Mouse (Mus musculus): Measurements from ENCODE around the gene Milr1.

Milr1 gene

DNA sequence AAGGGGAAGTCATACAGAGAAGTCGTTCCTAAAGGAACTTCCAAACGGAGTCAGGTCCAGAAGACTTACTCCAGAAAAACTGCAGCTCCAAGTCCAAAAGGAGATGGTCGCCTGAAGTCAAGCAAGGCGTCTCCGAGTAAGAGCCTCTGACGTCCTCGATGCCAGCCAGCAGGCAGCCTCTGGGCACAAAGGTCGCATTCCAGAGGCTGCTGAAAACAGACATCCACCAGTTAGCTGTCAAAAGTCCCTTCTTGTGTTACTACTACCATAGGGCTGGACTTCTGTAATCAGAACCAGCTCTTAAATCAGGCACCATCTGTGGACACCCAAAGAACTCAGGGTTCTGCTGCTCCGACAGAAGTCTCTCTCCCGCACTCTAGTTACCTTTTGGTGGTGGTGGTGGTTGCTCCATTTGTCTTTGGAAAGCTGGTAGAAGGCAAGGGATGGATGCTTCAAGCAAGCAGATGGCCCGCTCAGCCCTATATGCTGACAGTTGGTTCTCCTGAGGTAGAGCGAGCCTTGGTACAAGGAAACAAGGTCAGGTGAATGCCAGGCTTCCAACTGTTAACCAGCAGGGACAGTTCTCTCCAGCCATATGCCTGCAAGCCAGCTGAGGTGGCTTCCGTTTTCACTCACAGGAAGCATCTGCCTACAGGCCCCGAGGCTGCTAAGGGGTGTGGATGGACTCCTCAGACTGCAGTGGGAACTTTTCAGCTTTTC, 63.7 kb downstream of the Milr1 start:
- no peak for DNase-seq

DNA sequence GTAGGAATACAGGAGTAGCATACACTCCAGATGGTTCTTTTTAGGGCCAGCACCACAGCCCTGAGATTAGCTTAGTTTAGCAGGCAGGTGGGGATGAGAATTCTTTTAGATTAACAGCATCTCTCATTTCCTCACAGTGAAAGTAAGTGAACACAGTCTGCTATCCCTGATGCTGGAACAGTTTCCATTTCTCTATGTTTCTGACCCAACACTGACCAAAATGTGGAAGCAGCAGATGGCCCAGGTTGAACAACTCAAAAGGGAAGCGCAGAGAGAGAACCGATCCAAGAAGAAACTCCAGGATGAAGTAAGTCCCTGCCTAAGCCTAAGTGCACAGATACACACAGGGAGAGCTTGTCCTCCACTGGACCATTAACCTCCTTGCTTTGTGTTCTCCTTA, 64.3 kb downstream of the Milr1 start:
- no peak for DNase-seq

DNA sequence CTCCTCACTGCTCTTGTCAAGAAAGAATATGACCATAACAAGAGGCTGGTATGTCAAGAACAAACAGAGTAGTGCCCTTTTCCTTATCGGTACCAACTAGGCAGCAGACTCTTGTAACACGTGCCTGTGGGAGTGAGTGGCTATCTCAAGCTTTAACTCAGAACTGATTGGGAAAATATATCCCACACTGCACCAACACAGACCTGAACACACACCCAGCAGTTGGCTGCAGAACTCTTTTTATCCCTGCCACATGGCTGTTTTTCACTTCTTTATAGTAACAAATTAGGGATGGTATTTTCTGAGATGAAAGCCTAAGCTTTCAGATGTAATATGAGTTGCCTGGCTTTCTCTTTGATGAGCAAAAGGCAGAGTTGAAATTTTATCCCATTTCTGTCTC, 64.7 kb downstream of the Milr1 start:
- DNase-seq = no peak

DNA sequence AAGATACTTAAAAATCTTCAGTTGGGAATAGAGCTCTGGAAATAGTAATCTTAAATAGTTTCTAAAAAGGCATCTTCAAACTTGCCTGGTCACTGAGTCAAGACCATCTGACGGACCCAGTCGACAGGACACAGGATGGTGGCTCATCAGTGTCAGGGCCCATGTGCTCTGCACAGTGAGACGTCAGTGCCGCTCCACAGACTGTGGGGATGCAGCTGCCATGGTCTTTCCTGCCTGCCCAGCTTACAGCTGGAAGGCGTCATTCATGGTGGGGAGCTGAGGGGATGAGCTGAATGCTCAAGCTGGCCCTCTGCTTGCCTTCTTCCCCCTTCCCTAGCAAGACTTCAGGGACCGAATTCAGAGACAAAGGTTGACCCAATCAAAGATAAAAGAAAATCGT, 65.3 kb downstream of the Milr1 start:
- no peak for DNase-seq

DNA sequence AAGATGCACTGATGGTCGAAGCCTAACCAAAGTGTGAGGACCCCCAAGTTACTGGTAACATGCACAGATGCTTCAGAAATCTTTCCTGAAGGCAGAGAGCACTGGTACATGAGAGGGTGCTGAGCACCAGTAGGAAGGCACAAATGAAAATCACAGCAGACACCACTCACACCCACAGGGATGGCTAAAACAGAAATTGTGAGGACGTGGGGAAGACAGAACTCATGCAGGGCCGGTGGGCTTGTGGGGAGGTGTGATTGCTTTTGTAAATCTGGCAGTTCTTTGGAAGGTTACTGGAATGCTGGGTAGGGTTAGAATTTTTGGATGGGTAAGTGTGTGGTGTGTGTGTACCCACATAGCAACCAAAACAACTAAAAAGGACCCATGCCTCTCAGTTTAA, 66.1 kb downstream of the Milr1 start:
- DNase-seq = no peak

DNA sequence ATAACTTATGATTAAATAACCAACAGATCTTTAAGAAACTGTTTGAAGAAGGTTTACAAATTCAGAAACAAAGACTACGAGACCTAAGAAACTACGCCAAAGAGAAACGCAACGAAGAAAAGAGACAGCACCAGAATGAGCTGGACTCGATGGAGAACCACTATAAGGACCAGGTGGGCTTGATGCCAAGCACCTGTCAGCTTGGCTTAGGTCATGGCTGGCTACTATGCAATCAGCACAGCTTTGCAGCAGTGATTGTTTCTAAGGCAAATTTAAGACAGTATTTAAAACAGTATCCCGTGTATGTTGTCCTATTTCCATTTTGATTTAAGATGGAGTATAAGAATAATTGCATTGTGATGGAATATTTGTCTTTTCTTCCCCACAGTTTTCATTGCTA, 66.8 kb downstream of the Milr1 start:
- no peak for DNase-seq

DNA sequence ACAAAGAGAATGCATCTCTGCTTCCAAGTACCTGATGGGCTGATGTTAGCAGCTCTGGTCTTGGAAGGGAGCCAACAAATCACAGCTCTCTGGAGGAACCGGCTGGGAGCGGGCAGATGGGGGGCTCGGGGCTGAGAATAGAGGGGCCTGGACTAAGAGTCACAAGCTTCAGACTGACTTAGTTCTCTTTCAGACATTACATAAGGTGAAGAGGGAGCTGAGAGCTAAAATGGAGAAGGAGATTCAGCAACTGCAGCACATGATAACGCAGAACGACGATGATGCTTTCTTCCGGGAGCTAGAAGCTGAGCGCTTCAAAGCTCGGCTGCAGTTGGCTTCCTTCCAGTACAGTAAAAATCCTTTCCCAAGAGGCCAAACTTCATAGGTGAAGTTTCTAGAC, 67.3 kb downstream of the Milr1 start:
- no peak for DNase-seq
